Mouse (Mus musculus): ENCODE data around the gene Sik2. TPM values are rescaled to one million over a fixed set of nuclear protein-coding genes. Genes with fewer than 3 reads are reported as not detected.

Gene Sik2
- total and polyA plus RNA-seq, 3 experiments, result 18.7 to 72.8 (median 22.4) TPM

DNA sequence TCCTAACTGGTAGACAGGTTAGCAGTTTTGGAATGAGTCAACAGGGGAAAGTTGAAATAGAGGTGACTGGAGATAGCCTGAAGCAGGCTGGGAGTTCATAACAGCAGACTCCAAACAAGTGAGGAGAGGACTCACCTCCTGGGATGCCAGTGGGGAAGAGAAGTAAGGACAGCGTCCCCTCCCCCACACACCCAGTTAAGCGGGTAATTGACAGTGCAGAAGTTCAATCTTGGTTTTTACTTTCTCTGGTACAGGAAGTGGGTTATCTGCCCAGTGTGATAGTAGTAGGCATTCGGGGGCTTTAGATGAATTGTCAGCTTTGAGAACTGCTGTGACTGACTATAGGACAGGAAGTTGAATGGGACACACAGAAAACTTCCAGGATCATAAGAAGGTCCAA is 11.5 kb upstream of the Sik2 start:
- no peak for ATAC-seq (ENCODE audit: extremely low read depth, insufficient number of reproducible peaks, low FRiP score, poor library complexity, severe bottlenecking)
- DNase-seq (ENCODE audit: low spot score), result no peak

GRCm38 (mm10) chr9:51019670-51020069 is 10.8 kb upstream of the Sik2 start:
- Histone ChIP-seq H3K9me3 (replicated peaks) (no peaks in the 10 kb centered on the region), H3K36me3 (replicated peaks) (no peaks in the 10 kb centered on the region), H3K4me3 (ENCODE audit: low read depth, low read length) (no peak overlapping the region), H3K27me3 (ENCODE audit: insufficient read depth, low read length) (peaks cover 21% of the 10 kb centered on the region), H3K4me1 (ENCODE audit: insufficient read depth, low read depth, low read length) (peaks cover 19% of the 10 kb centered on the region)
- TF ChIP-seq GATA1 (IDR thresholded peaks at IDR 0.05; ENCODE audit: borderline replicate concordance, low read length), result no peak
- TF ChIP-seq POLR2AphosphoS5 (IDR thresholded peaks at IDR 0.05; ENCODE audit: insufficient replicate concordance, low read depth, low read length), result no peak
- no peak for TF ChIP-seq TAL1 (conservative IDR thresholded peaks at IDR 0.05; ENCODE audit: low read depth, low read length)
- no peak for TF ChIP-seq GATA2 (IDR thresholded peaks at IDR 0.05; ENCODE audit: borderline replicate concordance, low read depth, low read length)
- TF ChIP-seq CTCF (IDR thresholded peaks at IDR 0.05; ENCODE audit: low read depth, low read length), result no peak
- ATAC-seq (ENCODE audit: extremely low read depth, insufficient number of reproducible peaks, low FRiP score, poor library complexity, severe bottlenecking) (no peak), DNase-seq (ENCODE audit: low spot score) (no peak)

More for the DNA sequence above, 11.5 kb upstream of the Sik2 start:
- Histone ChIP-seq H3K9me3 (replicated peaks) (no peaks in the 10 kb centered on the region), H3K36me3 (replicated peaks) (no peaks in the 10 kb centered on the region), H3K4me3 (ENCODE audit: low read depth, low read length) (no peak overlapping the region), H3K4me1 (ENCODE audit: insufficient read depth, low read depth, low read length) (peaks cover 19% of the 10 kb centered on the region), H3K27me3 (ENCODE audit: insufficient read depth, low read length) (peaks cover 21% of the 10 kb centered on the region)
- no peak for TF ChIP-seq GATA2 (IDR thresholded peaks at IDR 0.05; ENCODE audit: borderline replicate concordance, low read depth, low read length)
- no peak for TF ChIP-seq GATA1 (IDR thresholded peaks at IDR 0.05; ENCODE audit: borderline replicate concordance, low read length)
- TF ChIP-seq CTCF (IDR thresholded peaks at IDR 0.05; ENCODE audit: low read depth, low read length), result no peak
- no peak for TF ChIP-seq POLR2AphosphoS5 (IDR thresholded peaks at IDR 0.05; ENCODE audit: insufficient replicate concordance, low read depth, low read length)
- TF ChIP-seq TAL1 (conservative IDR thresholded peaks at IDR 0.05; ENCODE audit: low read depth, low read length), result no peak

DNA sequence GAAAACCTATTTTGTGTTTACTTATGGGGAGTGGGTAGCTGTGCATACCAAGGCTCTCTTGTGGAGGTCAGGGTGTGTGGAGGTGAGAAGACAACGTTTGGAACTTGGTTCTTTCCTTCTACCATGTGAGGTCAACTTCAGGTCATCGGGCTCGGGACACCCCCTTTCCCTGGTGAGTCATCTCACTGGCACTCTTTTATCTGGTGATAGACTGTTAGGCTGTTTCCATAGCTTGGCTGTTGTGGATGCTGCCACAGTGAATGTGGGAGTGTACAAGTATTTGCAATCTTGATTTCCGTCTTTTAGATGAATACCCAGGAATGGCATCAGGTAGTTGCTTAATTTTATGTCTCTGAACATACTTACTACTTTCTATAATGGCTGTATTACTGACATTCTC is 6.9 kb upstream of the Sik2 start:
- no peak for ATAC-seq (ENCODE audit: extremely low read depth, insufficient number of reproducible peaks, low FRiP score, poor library complexity, severe bottlenecking)
- Histone ChIP-seq H3K36me3 (replicated peaks) (no peaks in the 10 kb centered on the region), H3K4me3 (ENCODE audit: low read depth, low read length) (no peak overlapping the region), H3K4me1 (ENCODE audit: insufficient read depth, low read depth, low read length) (peaks cover 16% of the 10 kb centered on the region), H3K27me3 (ENCODE audit: insufficient read depth, low read length) (peaks cover 21% of the 10 kb centered on the region), H3K9me3 (replicated peaks) (no peaks in the 10 kb centered on the region)
- DNase-seq (ENCODE audit: low spot score), result no peak
- TF ChIP-seq CTCF (IDR thresholded peaks at IDR 0.05; ENCODE audit: low read depth, low read length), result no peak
- no peak for TF ChIP-seq TAL1 (conservative IDR thresholded peaks at IDR 0.05; ENCODE audit: low read depth, low read length)
- no peak for TF ChIP-seq POLR2AphosphoS5 (IDR thresholded peaks at IDR 0.05; ENCODE audit: insufficient replicate concordance, low read depth, low read length)
- no peak for TF ChIP-seq GATA1 (IDR thresholded peaks at IDR 0.05; ENCODE audit: borderline replicate concordance, low read length)
- TF ChIP-seq GATA2 (IDR thresholded peaks at IDR 0.05; ENCODE audit: borderline replicate concordance, low read depth, low read length), result no peak

- no peak overlapping the region for H3K4me3 ChIP-seq (ENCODE audit: low read depth, low read length)
- no peaks in the 10 kb centered on the region for H3K9me3 ChIP-seq (replicated peaks)
- TF ChIP-seq GATA1 (IDR thresholded peaks at IDR 0.05; ENCODE audit: borderline replicate concordance, low read length), result no peak
- no peak for TF ChIP-seq TAL1 (conservative IDR thresholded peaks at IDR 0.05; ENCODE audit: low read depth, low read length)
- no peak for TF ChIP-seq CTCF (IDR thresholded peaks at IDR 0.05; ENCODE audit: low read depth, low read length)
- TF ChIP-seq GATA2 (IDR thresholded peaks at IDR 0.05; ENCODE audit: borderline replicate concordance, low read depth, low read length), result no peak
- no peak for TF ChIP-seq POLR2AphosphoS5 (IDR thresholded peaks at IDR 0.05; ENCODE audit: insufficient replicate concordance, low read depth, low read length)
- peaks cover 13% of the 10 kb centered on the region for H3K27me3 ChIP-seq (ENCODE audit: insufficient read depth, low read length)
- ATAC-seq (ENCODE audit: extremely low read depth, insufficient number of reproducible peaks, low FRiP score, poor library complexity, severe bottlenecking) (no peak), DNase-seq (ENCODE audit: low spot score) (no peak)
- H3K4me1 ChIP-seq (ENCODE audit: insufficient read depth, low read depth, low read length), result peaks cover 12% of the 10 kb centered on the region
- no peaks in the 10 kb centered on the region for H3K36me3 ChIP-seq (replicated peaks)
These were observed 4.8 kb upstream of the Sik2 start for GRCm38 (mm10) chr9:51013644-51014043.

- Histone ChIP-seq H3K27me3 (ENCODE audit: insufficient read depth, low read length) (no peaks in the 10 kb centered on the region), H3K36me3 (replicated peaks) (no peaks in the 10 kb centered on the region), H3K4me1 (ENCODE audit: insufficient read depth, low read depth, low read length) (peaks cover 24% of the 10 kb centered on the region), H3K9me3 (replicated peaks) (no peaks in the 10 kb centered on the region), H3K4me3 (ENCODE audit: low read depth, low read length) (peak overlapping the region; percentile 66; the same call in 1 of the 2 replicates)
- no peak for ATAC-seq (ENCODE audit: extremely low read depth, insufficient number of reproducible peaks, low FRiP score, poor library complexity, severe bottlenecking)
- no peak for DNase-seq (ENCODE audit: low spot score)
- no peak for TF ChIP-seq CTCF (IDR thresholded peaks at IDR 0.05; ENCODE audit: low read depth, low read length)
- no peak for TF ChIP-seq POLR2AphosphoS5 (IDR thresholded peaks at IDR 0.05; ENCODE audit: insufficient replicate concordance, low read depth, low read length)
- no peak for TF ChIP-seq GATA2 (IDR thresholded peaks at IDR 0.05; ENCODE audit: borderline replicate concordance, low read depth, low read length)
- TF ChIP-seq GATA1 (IDR thresholded peaks at IDR 0.05; ENCODE audit: borderline replicate concordance, low read length), result no peak
- TF ChIP-seq TAL1 (conservative IDR thresholded peaks at IDR 0.05; ENCODE audit: low read depth, low read length), result no peak
These were observed 730 bp upstream of the Sik2 start for GRCm38 (mm10) chr9:51009656-51009950.

GRCm38 (mm10) chr9:51008068-51008840 is 619 bp downstream of the Sik2 start:
- no peaks in the 10 kb centered on the region for H3K27me3 ChIP-seq (ENCODE audit: insufficient read depth, low read length)
- no peaks in the 10 kb centered on the region for H3K36me3 ChIP-seq (replicated peaks)
- DNase-seq (ENCODE audit: low spot score) (peak; percentile 41), ATAC-seq (ENCODE audit: extremely low read depth, insufficient number of reproducible peaks, low FRiP score, poor library complexity, severe bottlenecking) (no peak)
- peak overlapping the region; percentile 96 for H3K4me3 ChIP-seq (ENCODE audit: low read depth, low read length)
- H3K9me3 ChIP-seq (replicated peaks), result no peaks in the 10 kb centered on the region
- peaks cover 35% of the 10 kb centered on the region for H3K4me1 ChIP-seq (ENCODE audit: insufficient read depth, low read depth, low read length)
- no peak for TF ChIP-seq GATA2 (IDR thresholded peaks at IDR 0.05; ENCODE audit: borderline replicate concordance, low read depth, low read length)
